Mouse (Mus musculus) small intestine, adult 2 months (tissue): Measurements from ENCODE around the gene Mrpl39.

Experiments
- CTCF ChIP-seq: fragments of 200-500 bp; IDR thresholded peaks from 2 replicates; pipeline ENCODE4 v1.5.1; 2012; ENCODE audit warnings: low read depth, mild to moderate bottlenecking, control low read depth, inconsistent platforms, low read length, moderate library complexity, mixed read lengths; ENCODE audit not compliant: insufficient replicate concordance, insufficient read length; ENCODE audit errors: extremely low read depth
- POLR2A ChIP-seq: fragments of 200-500 bp; IDR thresholded peaks from 2 replicates; pipeline ENCODE4 v1.6.1; 2012; ENCODE audit warnings: low read depth, mild to moderate bottlenecking, control low read depth, inconsistent platforms, low read length, moderate library complexity

DNA sequence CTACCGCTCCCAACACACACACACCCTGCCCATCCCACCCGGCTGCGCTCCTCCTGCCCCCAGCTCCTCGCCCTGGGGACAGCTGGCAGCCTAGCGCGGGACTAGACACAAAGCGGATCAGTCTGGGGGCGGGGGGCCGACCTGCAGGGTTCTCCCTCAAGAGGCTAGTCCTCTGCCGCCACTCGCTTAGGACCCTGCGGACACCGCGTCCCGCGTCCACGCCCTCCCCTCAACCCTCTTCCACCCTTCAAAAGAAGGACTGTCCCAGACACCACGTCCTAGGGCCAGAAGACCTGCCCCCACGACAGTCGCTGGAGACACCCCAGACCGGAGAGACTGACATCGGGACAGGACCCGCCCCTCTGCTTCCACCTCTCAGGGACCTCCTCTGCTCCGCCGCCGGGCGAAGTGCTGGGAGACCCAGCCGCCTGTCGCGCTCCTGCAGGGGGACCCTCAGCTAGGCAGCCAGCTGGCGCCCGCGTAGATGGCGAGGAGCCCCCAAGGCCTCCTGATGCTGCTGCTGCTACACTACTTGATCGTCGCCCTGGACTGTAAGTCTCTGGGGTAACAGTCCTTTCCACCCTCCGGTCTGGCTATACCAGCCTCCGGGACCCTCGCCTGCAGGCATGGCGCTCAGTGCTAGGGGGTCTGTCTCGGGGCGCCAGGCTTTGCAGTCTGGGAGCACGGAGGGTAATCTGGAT is 38.6 kb upstream of the Mrpl39 start, which contains the start of gene Jam2:
- no peak for TF ChIP-seq POLR2A
- no peak for TF ChIP-seq CTCF
